Mouse (Mus musculus) regulatory T cell (primary cell): ENCODE measurements around the gene Scyl1.

Experiments used
- in situ Hi-C: fragments of 300-600 bp; cut with MboI, MseI; formaldehyde crosslinking; loops from one replicate; pipeline ENCODE4 v1.15.1; 2025; ENCODE audit warnings: high pct_unique_total_duplicates

Gene Scyl1

DNA sequence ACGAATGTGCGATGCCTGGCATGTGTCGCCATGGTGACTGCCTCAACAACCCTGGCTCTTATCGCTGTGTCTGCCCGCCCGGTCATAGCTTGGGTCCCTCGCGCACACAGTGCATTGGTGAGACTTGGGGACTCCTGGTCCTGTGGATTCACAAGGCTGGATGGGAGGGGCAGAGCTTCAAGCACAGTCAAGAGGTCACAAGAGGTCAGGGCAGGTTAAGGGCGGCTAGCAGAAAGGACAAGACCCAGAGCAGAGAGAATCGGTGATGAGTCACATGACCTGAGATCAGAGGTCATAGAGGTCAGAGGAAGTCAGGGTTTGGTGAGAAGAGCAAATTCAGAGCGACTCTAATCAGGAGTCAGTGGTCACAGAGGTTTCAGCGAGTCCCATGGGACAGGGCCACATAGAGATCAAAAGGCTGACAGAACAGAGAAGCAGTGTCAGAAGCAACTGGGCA, 24.3 kb downstream of the Scyl1 start:
- in situ Hi-C loops, result loop anchor here (5.0 kb wide), 1 partner anchor 75 kb away; no protein-coding TSS in a partner anchor

DNA sequence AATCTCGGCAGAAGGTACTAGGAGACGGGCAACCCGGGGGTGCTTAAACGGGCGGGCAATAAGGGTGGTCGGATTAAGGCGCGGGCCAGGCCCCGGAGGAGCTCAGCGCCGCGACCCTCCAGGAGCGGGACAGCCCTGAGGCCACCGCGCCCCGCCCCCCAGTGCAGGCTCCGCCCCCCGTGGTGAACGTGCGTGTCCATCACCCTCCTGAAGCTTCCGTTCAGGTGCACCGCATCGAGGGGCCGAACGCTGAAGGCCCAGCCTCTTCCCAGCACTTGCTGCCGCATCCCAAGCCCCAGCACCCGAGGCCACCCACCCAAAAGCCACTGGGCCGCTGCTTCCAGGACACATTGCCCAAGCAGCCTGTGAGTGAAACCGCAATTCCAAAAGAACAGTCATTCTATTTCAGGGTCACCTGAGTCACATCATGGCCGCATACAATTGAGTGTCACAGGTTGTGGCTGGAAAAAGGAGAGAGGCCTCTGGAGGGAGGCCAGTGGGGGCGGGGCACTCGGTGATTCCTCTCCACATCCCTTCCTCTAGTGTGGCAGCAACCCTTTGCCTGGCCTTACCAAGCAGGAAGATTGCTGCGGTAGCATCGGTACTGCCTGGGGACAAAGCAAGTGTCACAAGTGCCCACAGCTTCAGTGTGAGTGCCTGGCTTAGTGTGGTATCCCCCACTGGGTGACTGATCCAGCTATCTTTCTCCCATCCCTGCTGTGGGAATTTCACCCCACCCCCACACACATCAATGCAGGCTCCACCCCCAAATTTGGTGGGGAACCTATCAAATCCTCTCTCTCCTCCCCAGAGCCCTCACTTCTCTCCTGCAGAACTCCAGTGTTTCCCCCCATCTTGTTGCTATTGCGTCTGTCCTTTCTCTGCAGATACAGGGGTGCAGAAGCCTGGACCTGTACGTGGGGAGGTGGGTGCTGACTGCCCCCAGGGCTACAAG, 25.2 kb downstream of the Scyl1 start:
- in situ Hi-C loops, result loop anchor here (5.0 kb wide), 1 partner anchor 74 kb away; no protein-coding TSS in a partner anchor

DNA sequence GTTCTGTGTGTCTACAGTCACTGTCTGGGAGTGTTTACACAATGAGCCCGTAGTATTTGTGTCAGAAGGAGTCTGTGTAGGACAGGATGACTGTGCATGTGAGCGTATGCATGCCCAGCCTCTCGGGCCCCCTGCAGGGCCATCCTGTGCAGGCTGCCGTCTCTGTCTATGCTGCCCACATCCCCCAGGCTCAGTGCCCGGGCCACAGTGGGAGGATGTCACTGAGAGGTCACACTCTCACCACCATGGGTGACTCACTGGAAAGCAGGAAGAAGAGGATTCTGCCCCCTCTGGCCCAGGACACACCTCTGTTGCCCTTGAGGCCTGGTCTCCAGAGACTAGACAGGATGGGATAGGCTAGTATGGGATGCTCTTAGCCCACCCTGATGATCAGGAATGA, 27.6 kb downstream of the Scyl1 start:
- in situ Hi-C loops, result loop anchor here (5.0 kb wide), 1 partner anchor 41 kb away; the partner anchor contains the start of gene Kcnk7

DNA sequence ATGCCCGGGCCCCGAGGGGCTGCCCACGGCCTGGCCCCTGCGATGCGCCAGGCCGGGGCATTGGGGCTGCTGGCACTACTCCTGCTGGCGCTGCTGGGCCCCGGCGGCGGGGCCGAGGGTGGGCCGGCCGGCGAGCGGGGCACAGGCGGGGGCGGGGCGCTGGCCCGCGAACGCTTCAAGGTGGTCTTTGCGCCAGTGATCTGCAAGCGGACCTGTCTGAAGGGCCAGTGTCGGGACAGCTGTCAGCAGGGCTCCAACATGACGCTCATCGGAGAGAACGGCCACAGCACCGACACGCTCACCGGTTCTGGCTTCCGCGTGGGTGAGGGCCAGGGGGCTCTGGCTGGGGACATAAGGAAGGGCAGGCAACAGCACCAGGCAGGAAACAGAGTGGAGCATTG, 29.0 kb downstream of the Scyl1 start:
- in situ Hi-C loops, result loop anchor here (5.0 kb wide), 1 partner anchor 40 kb away; the partner anchor contains the start of gene Kcnk7

DNA sequence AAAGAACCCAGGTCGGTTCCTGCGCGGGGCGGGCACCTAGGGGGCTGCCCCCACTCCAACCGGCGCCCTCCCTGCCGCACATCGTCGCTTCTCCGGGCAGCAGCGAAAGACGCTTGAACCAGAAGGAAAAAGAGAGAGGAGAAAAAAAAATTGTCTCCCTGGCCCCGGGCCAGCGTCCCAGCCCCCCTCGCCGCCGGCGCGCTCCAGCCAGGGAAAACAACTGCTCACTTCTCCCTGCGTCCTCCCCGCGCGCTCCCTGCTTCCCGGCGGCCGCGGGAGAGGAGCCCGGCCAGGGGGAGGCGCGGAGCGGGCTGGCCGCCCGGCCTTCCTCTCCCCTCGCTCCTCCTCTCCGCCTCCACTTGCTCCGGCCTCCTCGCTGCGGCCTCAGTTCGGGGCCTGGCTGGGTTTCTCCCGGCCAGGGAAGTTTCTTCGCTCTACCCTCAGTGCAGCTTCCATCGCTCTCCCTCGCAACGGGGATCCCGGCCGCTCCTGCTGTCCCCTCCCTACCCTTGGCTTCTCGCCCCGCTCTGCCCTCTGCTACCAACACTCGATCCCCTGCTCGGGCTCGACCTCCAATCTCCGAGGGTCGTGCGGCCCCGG, 29.5 kb downstream of the Scyl1 start:
- in situ Hi-C loops, result loop anchor here (5.0 kb wide), 1 partner anchor 39 kb away; the partner anchor contains the start of gene Kcnk7

DNA sequence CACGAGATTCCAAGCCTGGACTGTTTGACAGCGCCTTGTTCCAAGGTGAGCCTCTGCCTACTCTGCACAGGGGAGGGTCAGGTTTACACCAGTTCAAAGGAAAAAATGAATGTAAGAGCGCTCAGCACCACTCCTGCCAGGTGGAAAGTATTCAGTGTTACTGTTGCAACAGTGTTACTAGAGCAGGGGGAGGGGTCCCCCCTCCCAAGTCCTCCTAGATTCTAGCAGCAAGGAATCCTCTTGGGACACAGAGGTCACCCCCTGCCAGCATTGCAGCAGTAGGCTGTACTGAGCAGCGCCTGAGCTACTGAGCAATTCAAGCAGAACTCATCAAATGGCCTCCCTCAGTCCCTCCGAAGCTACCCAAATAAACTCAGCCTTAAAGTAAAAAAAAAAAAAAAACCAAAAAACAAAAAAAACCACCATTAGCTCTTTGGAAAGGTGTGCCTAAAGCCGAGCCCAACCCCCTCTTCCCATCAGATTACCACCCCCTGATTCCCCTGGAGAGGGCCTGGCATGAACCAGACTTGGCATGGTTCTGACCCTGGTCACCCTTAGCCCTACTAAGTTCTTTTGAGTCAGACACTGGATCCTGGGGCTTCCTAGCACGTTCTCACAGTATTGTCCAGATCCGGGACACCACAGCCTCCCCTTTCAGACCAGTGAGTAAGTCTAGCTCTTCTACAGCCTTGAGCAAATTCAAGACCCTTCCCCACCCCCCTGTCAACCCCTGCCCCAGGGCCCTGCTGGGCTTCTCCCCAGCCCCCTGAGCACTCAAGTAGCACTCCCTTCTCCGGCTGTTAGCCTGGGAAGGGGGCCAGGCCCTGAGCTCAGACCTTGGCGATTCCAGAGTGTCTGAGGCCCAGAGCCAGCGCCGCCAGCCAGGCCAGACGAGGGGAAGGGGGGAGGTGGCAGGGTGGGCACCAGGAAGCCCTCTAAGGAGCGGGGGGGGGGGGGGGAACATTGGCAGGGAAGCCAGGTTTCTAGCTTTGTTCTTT, 30.6 kb downstream of the Scyl1 start, which contains the start of gene Ltbp3:
Gene Ltbp3 (plus strand): TSS at position 585 of the 998 bp plus-strand sequence.
- in situ Hi-C loops, result loop anchor here (5.0 kb wide), 1 partner anchor 38 kb away; the partner anchor contains the start of gene Kcnk7

DNA sequence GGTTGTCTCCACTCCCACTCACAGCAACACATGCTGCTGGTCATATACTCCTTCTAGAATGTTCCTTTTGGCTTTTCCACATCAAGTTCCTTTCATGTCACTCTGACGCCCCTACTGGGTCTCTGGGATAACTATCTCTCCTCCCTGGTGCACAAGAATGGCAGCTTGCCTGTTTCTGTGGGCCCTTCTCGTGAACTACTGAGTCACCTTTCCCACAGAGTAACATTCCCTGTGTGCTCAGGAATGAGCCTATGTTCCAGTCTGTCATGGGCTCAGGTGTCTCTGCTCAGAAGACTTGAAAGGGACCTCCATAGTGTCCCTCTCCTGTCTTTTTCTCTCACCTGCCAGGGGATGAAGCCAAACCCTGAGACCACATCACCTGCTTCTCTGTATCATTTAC, 31.8 kb downstream of the Scyl1 start:
- in situ Hi-C loops, result no loop called here

DNA sequence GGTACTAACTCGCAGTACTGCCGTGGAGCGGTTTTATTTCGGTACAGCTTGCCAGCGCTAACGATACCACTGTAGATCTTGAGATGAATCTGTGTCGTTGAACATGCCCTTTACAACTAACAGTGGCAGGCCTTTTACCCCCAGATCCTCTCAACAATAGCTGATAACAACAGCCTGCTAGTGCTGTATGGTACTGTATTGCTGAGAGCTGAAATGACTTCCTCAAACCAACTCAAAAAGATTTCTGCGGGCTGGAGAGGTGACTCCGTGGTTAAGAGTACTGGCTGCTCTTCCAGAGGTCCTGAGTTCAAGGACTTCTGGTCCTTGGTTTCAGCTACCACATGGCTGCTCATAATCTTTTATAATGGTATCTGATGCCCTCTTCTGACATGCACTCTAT, 36.9 kb downstream of the Scyl1 start:
- in situ Hi-C loops, result no loop called here

DNA sequence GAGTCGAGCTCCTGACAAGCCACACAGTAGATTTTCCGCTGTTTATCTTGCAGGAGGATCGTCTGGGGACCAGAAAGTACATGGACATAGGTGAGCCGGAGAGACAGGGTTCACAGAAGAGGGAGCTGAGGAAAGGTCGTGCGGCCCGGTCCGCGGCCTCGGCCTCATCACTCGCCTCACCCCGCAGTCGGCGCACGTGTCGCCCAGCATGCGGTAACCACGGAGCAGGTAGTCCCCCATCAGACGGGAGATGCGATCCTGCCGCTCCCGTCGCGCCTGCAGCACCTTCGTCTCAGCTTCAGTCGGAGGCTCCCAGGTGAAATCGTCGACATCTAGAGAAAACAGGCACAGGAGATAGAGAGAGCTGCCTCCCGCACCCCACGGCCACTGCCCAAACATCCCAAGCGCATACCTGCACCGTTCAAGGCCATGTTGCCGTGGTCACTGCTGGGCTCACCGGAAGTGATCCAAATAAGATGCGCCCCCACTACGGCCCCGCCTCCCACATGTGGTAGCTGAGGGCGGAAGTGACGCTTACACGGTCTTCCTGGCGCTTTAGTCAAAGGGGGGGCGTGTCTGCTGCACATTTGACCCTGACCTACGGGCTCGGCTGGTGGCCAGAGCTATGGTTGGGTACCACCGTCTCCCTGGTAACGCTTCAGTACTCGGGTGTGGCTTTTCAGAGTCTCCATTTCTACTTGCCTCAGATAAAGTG, 39.8 kb downstream of the Scyl1 start:
- in situ Hi-C loops, result no loop called here

DNA sequence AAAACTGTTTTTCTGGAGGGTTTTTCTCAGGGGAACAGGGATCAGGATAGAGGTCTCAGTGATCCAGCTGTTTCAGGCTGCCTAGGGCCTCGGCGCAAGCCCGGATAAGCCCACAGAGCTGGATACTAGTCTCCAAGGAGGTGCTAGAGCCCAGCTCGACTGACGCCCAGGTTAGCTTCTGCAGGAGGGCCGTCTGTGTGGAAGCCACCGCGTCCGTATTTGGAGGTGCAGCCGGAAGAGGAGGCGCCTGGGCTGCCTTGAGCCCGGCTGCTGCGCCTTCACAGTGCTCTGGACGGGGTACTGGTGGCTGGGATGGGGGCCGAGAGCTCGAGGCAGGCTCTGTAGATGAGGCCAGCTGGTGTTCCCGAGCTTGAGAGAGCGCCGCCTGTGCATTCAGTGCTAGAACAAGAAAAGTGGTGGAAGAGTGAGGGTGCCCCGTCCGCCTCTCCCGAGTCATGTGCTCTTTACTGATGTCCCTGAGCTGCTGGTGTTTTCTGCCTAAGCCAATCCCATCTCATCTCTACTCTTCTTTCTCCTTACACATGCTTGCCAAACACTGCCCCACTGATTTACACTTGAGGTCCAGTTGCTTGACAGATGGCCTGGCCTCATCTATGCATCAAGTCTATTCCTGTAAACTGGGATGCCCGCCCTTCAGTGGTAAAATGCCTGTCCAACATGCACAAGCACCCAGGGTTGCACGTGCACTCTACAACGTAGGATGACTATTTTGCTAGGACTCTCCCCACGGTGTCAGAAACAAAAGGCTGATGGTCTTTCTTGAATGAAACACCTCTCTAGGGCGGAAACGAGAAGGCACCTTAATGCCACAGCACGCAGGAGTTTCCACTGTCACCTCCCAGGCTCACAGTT, 40.7 kb downstream of the Scyl1 start:
- in situ Hi-C loops, result no loop called here

DNA sequence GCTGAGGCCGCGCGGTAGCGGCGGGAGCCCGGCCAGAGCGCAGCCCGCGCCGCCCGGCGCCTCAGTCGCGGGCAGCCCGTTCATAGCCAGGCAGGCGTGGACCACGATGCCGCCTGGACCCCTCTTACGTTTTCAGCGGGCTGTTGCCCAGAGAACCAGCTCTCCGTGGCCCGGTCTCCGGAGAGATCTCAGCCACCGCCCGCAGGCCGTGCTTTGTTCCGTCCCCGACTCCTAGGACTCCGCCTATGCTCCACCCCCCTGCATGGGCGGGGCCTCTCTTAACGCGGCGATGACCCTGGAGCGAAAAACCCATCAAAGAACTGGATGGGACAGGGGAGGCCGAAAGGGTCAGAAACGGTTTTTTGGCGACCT, 41.8 kb downstream of the Scyl1 start, which contains the start of gene Fam89b:
Gene Fam89b (minus strand): TSS at position 210 of the 372 bp plus-strand sequence.
- in situ Hi-C loops, result no loop called here

DNA sequence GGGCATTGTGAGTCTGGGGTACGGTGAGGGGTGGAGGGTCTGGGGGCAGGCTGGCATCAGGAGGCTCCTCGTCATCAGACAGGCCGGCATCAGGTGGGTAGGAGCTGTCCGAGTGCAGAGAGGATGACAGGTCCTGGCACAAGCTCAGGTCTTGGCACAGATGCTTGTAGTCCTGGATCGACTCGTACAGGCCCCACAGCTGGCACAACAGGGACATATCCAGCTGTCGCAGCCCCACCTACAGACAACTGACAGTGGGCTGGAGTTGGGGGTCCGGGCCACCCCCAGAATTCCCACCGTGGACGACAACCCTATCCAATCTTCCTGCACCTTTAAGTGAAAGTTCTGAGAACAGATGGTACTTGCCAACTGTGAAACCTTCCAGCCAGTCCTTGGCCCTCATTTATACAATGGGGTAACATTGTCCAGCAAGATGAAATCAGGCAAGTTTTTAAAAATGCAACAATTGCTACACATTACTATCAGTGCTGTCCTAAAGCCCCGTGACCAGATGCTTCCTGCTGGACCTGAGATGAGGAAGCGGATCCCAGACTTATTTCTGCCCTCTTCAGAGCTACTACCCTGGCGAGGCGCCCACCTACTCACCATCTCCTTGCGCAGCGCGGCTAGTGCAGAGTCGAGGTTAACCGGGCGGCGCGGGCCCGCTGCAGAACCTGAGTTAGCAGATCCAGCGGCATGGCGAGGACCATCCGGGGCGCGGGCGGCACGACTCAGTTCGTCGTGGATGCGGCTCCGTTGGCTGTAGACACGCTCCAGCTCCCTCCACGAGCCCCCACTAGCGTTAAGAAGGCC, 42.4 kb downstream of the Scyl1 start:
- in situ Hi-C loops, result no loop called here

DNA sequence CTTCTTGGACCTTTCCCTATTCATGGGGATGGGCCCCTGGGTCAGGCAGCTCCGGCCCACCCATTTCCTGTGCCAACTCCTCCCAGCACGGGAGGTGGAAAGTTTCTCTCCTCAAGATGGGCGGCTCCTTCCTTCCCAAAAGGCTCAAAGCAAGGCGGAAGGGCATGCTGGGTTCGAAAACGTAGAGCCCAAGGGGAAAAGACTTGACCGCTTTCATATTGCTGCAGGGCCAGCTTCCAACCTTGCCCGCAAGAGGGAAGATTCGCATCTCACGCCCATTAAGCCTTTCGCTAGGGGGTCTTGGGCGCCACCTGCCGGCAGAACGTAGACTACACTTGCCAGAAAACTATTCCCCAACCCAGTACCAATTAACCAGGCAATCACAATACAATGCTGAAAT, 43.5 kb downstream of the Scyl1 start:
- in situ Hi-C loops, result no loop called here

DNA sequence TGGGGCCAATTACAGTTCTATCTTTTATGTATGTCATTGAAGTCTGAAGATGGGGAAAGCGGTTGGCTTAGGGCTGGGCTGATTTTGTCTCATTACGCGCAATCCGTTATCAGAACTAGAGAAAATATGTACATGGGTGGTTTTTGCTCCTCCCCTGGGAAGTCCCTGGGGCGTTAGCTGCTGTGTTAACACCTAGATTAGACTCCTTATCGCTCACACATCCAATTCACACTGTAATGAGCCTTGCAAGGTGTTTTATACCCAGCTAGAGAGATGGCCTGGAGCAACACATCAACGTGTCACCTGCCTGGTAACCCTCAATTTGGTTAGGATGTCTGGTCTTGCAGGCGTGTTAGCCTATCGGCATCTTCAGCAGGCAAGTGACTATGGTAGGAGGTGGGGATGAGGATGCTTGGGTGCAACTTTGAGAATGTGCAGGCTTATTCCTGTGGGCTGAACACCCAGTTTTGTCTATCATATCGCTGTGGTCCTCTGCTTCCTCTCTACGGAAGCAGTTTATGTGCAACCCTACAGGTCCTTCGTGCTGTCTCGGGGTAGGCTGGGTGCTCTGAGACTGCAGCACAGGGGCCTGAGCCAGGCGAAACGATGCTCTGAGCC, 44.1 kb downstream of the Scyl1 start:
- in situ Hi-C loops, result no loop called here

DNA sequence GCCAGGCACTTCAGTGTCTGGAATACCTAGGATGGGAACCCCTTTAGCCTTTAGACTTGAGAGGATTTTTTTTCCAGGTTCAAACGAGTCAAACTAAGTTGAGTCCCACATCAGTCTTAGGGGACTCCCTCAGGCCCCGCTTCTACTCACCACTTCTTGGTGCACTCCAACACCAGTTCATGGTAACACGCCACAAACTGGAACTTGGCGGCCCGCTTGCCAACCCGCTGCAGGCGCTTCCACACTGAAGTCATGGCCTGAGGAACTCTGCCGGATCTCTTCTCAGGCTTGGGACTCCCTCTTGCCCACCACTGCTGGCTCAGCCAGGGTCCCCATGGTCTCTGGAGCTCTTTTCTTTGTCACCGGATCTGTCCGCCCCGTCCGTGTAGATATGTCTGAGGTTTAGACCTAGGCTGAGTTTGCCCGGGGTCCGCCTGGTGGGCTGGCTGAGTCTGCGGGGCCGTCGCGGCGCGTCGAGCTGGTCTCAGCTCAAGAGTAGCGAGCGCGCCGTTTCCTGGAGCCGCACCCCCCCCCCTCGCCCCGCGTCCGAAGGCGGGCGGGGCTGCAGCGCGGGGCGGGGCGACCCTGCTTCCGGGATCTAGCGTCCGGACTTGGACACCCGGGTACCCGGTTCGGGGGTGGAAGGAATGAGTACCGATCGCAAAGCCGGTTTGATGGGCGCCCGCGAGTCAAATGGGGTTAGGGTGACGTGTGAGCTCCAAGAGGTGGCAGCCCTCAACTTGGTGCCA, 45.3 kb downstream of the Scyl1 start, which contains the start of gene Ehbp1l1:
Gene Ehbp1l1 (minus strand): TSS at position 551 of the 749 bp plus-strand sequence.
- in situ Hi-C loops, result no loop called here

DNA sequence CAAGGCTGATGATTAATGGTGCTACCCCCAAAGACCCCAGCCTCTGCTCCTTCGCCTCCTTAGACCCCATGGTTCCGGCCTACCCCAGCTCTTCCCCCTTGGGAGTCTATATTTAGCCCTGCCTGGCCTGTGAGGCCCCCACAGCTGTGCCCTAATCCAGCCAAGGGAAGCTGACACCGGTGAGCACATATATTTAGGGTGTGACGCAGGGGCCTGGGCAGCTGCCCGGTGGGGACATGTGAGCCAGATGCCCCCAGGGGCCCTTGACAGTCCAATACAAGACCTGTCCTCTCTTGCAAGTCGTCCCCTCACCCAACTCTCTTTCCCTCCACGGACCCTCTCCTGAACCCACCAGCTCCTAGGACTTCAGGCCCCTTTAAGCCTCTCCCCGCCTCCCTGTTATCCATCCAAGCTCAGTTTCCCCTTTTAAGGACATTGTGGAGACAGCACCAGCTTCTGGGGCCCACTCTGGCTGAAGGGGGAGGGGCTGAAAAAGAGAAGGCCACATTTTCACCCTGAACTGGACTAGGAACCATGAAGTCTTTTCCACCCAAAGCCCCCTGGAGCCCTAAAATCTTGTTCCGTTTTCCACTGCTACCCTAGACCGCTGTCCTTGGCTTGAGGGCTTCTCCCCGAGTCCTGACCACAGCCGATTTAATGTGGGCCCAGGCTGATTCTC, 46.1 kb downstream of the Scyl1 start:
- in situ Hi-C loops, result no loop called here

DNA sequence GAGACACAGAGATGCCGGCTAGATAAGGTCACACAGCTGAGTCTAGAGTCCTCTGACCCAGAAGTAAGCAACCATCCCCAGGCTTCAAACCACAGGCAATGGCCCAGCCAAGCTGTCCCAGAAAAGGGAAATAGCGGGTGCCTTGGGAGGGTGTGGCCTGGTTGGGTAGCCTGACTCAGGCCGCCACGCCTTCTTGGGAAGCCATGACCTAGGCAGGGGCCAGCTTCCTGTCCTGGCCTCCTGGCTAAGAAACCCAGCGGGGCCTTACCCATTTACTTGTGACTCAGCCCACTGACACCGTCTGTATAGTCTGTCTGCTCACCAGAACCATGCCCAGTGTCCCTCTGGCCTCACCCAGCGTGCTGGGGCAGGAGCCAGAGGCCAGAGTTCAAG, 46.7 kb downstream of the Scyl1 start:
- in situ Hi-C loops, result no loop called here
